Mouse (Mus musculus): ENCODE data around the gene Smpd3.

GRCm38 (mm10) chr8:106273468-106273867 is 64.3 kb downstream of the Smpd3 start:
- TF ChIP-seq CTCF (IDR thresholded peaks at IDR 0.05; ENCODE audit: borderline replicate concordance, extremely low read depth, insufficient read depth, insufficient read length) (no peak), POLR2A (IDR thresholded peaks at IDR 0.05; ENCODE audit: borderline replicate concordance, extremely low read depth, insufficient read depth, insufficient read length, poor library complexity, severe bottlenecking) (no peak)

Measured in brain, embryonic 14.5 days (tissue).